Mouse (Mus musculus) forebrain, embryonic 15.5 days (tissue): Measurements from ENCODE around the gene Pxylp1. TPM values are rescaled to one million over a fixed set of nuclear protein-coding genes. Genes with fewer than 3 reads are reported as not detected.

Source experiments
- ATAC-seq: fragments of 200-750 bp; cut with Nextera tagmentation; replicated peaks from 2 replicates; pipeline ENCODE4 v1.8.0; 2017; ENCODE audit warnings: mild to moderate bottlenecking, moderate TSS enrichment, moderate library complexity
- H3K27ac ChIP-seq: fragments of 300-500 bp; sonication (generic); replicated peaks from 2 replicates; pipeline ENCODE4 v1.5.1; 2015; ENCODE audit warnings: mild to moderate bottlenecking, inconsistent platforms
- H3K27me3 ChIP-seq: fragments of 300-500 bp; sonication (generic); 2 replicates; pipeline ENCODE4 v1.6.1; 2015; ENCODE audit warnings: inconsistent platforms
- H3K36me3 ChIP-seq: fragments of 300-500 bp; sonication (generic); 2 replicates; pipeline ENCODE4 v1.6.1; 2015; ENCODE audit warnings: mild to moderate bottlenecking, inconsistent platforms
- H3K4me1 ChIP-seq: fragments of 300-500 bp; sonication (generic); 2 replicates; pipeline ENCODE4 v1.6.1; 2015; ENCODE audit warnings: inconsistent platforms
- H3K4me2 ChIP-seq: fragments of 300-500 bp; sonication (generic); replicated peaks from 2 replicates; pipeline ENCODE4 v1.6.1; 2015; ENCODE audit warnings: mild to moderate bottlenecking, inconsistent platforms
- H3K4me3 ChIP-seq: fragments of 300-500 bp; sonication (generic); 2 replicates; pipeline ENCODE4 v1.5.1; 2015; ENCODE audit warnings: mild to moderate bottlenecking, inconsistent platforms
- H3K9ac ChIP-seq: fragments of 300-500 bp; sonication (generic); replicated peaks from 2 replicates; pipeline ENCODE4 v1.6.1; 2015; ENCODE audit warnings: mild to moderate bottlenecking, inconsistent platforms
- H3K9me3 ChIP-seq: fragments of 300-500 bp; sonication (generic); 2 replicates; pipeline ENCODE4 v1.6.1; 2016; ENCODE audit warnings: inconsistent platforms
- WGBS: fragments of 180-500 bp; shearing (Covaris S2); methylation state at CpG from one replicate; pipeline ENCODE4 v1.1.7; 2015; ENCODE audit warnings: mixed read lengths; 5-methylcytosine and 5-hydroxymethylcytosine counted together
- polyA plus RNA-seq: library from polyadenylated mRNA; unstranded; fragments of >200 nt; fragmentation: Nextera tagmentation; extraction: Ambion mirVana; gene quantifications from 2 replicates; pipeline ENCODE4 v1.2.1, GENCODE M21; 2015

The Pxylp1 gene
- polyA plus RNA-seq, 1 experiment from 2014 or later, result 33.8 TPM

GRCm38 (mm10) chr9:96782062-96782461 is 110.4 kb downstream of the Pxylp1 start:
- no peaks in the 10 kb centered on the region for H3K36me3 ChIP-seq
- H3K27me3 ChIP-seq, result no peaks in the 10 kb centered on the region
- H3K4me1 ChIP-seq, result no peaks in the 10 kb centered on the region
- WGBS, result 85% methylated on average over 8 of the region's 8 CpGs
- no peak overlapping the region for H3K4me3 ChIP-seq
- H3K9ac ChIP-seq, result no peak overlapping the region
- no peak overlapping the region for H3K4me2 ChIP-seq
- ATAC-seq, result no peak
- no peak overlapping the region for H3K27ac ChIP-seq
- H3K9me3 ChIP-seq, result no peaks in the 10 kb centered on the region

Other genes with a start within 250 kb of the Pxylp1 start
- 48.2 and 51.0 TPM in 2 replicates for gene Zbtb38, start 139.8 kb downstream of the Pxylp1 start, polyA plus RNA-seq
- gene Spsb4, start 126.2 kb upstream of the Pxylp1 start, polyA plus RNA-seq, result 24.7 and 25.6 TPM in 2 replicates
- 68.4 and 75.1 TPM in 2 replicates for gene Slc25a36, start 218.5 kb upstream of the Pxylp1 start, polyA plus RNA-seq